Mouse (Mus musculus) hindbrain, embryonic 15.5 days (tissue): Measurements from ENCODE around the gene Zbed6. TPM values are rescaled to one million over a fixed set of nuclear protein-coding genes. Genes with fewer than 3 reads are reported as not detected.
"Not testable (repeated sequence)": the region's sequence is repeated elsewhere in the genome, so short reads cannot be mapped to it uniquely, and the experiment has no call there.

Experiments used
- ATAC-seq: fragments of 200-750 bp; cut with Nextera tagmentation; 2 replicates; pipeline ENCODE4 v1.8.0; 2017; ENCODE audit warnings: low read depth, moderate number of reproducible peaks, moderate TSS enrichment; ENCODE audit not compliant: low FRiP score
- H3K27ac ChIP-seq: fragments of 300-500 bp; sonication (generic); replicated peaks from 2 replicates; pipeline ENCODE4 v1.5.1; 2015; ENCODE audit warnings: mild to moderate bottlenecking, inconsistent platforms
- H3K27me3 ChIP-seq: fragments of 300-500 bp; sonication (generic); 2 replicates; pipeline ENCODE4 v1.6.1; 2015; ENCODE audit warnings: control low read depth, inconsistent platforms
- H3K36me3 ChIP-seq: fragments of 300-500 bp; sonication (generic); 2 replicates; pipeline ENCODE4 v1.6.1; 2015; ENCODE audit warnings: control low read depth, inconsistent platforms
- H3K4me1 ChIP-seq: fragments of 300-500 bp; sonication (generic); replicated peaks from 2 replicates; pipeline ENCODE4 v1.6.1; 2015; ENCODE audit warnings: control low read depth, inconsistent platforms
- H3K4me2 ChIP-seq: fragments of 300-500 bp; sonication (generic); 2 replicates; pipeline ENCODE4 v1.6.1; 2015; ENCODE audit warnings: moderate library complexity, mild to moderate bottlenecking, inconsistent platforms
- H3K4me3 ChIP-seq: fragments of 300-500 bp; sonication (generic); 2 replicates; pipeline ENCODE4 v1.5.1; 2015; ENCODE audit warnings: mild to moderate bottlenecking, inconsistent platforms
- H3K9ac ChIP-seq: fragments of 300-500 bp; sonication (generic); 2 replicates; pipeline ENCODE4 v1.6.1; 2015; ENCODE audit warnings: inconsistent platforms
- H3K9me3 ChIP-seq: fragments of 300-500 bp; sonication (generic); 2 replicates; pipeline ENCODE4 v1.6.1; 2016; ENCODE audit warnings: control low read depth, inconsistent platforms
- WGBS: fragments of 180-500 bp; shearing (Covaris S2); methylation state at CpG from one replicate; pipeline ENCODE4 v1.1.7; 2015; 5-methylcytosine and 5-hydroxymethylcytosine counted together
- polyA plus RNA-seq: library from polyadenylated mRNA; unstranded; fragments of >200 nt; fragmentation: Nextera tagmentation; extraction: Ambion mirVana; gene quantifications from 2 replicates; pipeline ENCODE4 v1.2.1, GENCODE M21; 2015

The Zbed6 gene
- not detected in 2 replicates for polyA plus RNA-seq

- Histone ChIP-seq H3K4me3 (peak within 1 kb of the TSS; percentile 77), H3K27ac (peak within 1 kb of the TSS; percentile 93), H3K27me3 (no peaks in the 10 kb centered on the region), H3K4me2 (peak within 1 kb of the TSS; percentile 95), H3K4me1 (peaks cover 46% of the 10 kb centered on the region), H3K9me3 (no peaks in the 10 kb centered on the region), H3K36me3 (0 out of 2 replicates have a peak, but pooled peaks cover 7% of the 10 kb centered on the region), H3K9ac (peak within 1 kb of the TSS; percentile 83)
- ATAC-seq: peak; percentile 91
- WGBS: 1% methylated on average over 32 of the region's 41 CpGs
Measured at GRCm38 (mm10) chr1:133660466-133661202, at the start of gene Zbed6. Gene Zbed6, minus strand, starts transcription at chr1:133660885.

GRCm38 (mm10) chr1:133709292-133709691, 48.6 kb upstream of the Zbed6 start:
- ATAC-seq: no peak
- 75% methylated on average over 3 of the region's 3 CpGs for WGBS

DNA sequence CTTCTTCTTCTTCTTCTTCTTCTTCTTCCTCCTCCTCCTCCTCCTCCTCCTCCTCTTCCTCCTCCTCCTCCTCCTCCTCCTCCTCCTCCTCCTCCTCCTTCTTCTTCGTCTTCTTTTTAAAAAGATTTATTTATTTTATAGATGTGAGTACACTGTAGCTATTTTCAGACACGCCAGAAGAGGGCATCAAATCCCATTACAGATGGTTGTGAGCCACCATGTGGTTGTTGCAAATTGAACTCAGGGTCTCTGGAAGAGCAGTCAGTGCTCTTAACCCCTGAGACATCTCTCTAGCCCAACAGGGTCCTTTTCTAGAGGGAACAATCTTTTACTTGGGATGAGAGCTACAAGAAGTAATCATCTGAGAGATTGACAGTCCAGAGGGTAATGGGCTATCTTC, 41.1 kb upstream of the Zbed6 start:
- H3K4me2 ChIP-seq, H3K36me3 ChIP-seq, H3K4me1 ChIP-seq, H3K4me3 ChIP-seq, H3K9me3 ChIP-seq, H3K27me3 ChIP-seq, H3K27ac ChIP-seq, H3K9ac ChIP-seq, ATAC-seq: not testable (repeated sequence)
- WGBS: 29% methylated on average over 1 of the region's 2 CpGs

More at GRCm38 (mm10) chr1:133709292-133709691, 48.6 kb upstream of the Zbed6 start:
- Histone ChIP-seq H3K27ac (no peak overlapping the region), H3K4me1 (peaks cover 5% of the 10 kb centered on the region; the same call in 1 of the 2 replicates), H3K9me3 (no peaks in the 10 kb centered on the region), H3K36me3 (peaks cover 9% of the 10 kb centered on the region; the same call in 1 of the 2 replicates), H3K27me3 (no peaks in the 10 kb centered on the region), H3K4me3 (no peak overlapping the region), H3K9ac (no peak overlapping the region), H3K4me2 (no peak overlapping the region)

DNA sequence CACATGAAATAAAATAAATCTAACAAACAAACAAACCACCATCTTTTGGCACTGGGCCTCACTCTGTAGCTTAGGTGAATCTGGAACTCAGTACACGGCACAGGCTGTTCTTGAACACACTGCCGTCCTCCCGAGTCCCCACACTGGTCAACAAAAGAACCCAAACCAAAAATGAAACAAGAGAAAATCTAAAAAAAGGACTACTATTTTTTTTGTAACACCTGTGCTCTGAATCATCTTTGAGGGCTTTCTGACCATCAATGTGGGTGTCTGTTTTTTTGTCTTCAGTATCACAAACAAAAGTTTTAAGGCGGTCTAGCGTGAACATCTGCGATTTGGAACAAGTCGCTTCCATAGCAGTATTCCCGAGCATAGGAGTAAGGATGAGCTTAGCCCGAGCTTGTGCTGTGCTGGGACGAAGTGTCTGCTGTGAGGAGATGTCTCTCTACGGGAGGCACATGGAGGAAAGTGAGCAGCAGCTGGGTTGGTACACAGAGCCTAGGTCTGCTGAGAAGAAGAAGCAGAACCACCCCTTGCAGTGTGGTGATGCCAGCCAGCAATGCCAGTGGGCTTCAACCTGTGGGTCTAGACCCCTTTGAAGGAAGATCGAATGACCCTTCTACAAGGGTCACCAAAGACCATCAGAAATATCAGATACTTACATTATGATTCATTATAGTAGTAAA, 37.4 kb upstream of the Zbed6 start:
- Histone ChIP-seq H3K4me3 (no peak overlapping the region), H3K4me2 (no peak overlapping the region), H3K9me3 (no peaks in the 10 kb centered on the region), H3K27ac (no peak overlapping the region), H3K27me3 (no peaks in the 10 kb centered on the region), H3K36me3 (no peaks in the 10 kb centered on the region), H3K4me1 (0 out of 2 replicates have a peak, but pooled peaks cover 5% of the 10 kb centered on the region), H3K9ac (no peak overlapping the region)
- ATAC-seq: no peak
- WGBS: 95% methylated on average over 12 of the region's 12 CpGs

DNA sequence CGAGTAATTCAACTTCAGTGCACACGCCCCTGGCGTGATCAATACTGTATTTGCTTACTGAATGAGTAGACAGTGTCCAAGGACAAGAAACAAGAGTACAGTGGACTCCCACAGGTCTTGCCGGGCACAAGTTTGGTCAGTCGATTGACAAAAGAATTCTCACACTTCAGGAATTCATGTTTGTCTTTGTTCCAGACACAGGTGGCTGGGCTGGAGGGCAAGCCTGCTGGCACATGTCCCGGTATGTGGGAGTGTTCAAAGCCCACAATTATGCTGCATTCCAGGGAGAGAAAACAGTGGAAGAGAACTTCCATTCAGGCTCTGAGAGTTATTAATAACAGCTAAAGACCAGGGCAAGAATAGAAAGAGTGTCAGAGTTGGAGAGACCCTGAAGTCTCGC, 35.2 kb upstream of the Zbed6 start:
- H3K9me3 ChIP-seq: no peaks in the 10 kb centered on the region
- no peak overlapping the region for H3K27ac ChIP-seq
- 26% methylated on average over 7 of the region's 7 CpGs for WGBS
- ATAC-seq: no peak
- H3K4me2 ChIP-seq: no peak overlapping the region
- no peak overlapping the region for H3K4me3 ChIP-seq
- H3K9ac ChIP-seq: no peak overlapping the region
- H3K4me1 ChIP-seq: 0 out of 2 replicates have a peak, but pooled peaks cover 5% of the 10 kb centered on the region
- H3K27me3 ChIP-seq: no peaks in the 10 kb centered on the region
- H3K36me3 ChIP-seq: no peaks in the 10 kb centered on the region

DNA sequence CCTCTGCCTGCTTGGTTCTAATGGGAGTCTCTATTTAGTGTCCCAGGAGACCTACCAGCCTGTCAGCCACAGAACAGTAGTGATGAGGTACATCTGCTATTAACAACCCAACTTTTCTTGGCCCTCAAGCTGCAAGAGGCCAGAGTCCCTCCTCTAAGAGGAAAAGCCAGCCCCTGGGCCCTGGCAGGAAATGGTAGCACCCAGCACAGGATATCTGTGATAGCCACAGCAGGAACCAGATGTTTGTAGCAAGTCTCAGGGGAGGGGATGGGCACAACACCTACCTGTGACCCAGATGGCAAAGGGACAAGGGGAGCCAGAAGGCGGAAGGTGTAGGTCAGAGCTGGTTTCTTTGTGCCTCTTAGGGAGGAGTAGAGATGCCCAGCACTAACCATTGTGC, 34.2 kb upstream of the Zbed6 start:
- H3K9ac ChIP-seq: no peak overlapping the region
- 92% methylated on average over 1 of the region's 1 CpGs for WGBS
- H3K4me1 ChIP-seq: 0 out of 2 replicates have a peak, but pooled peaks cover 5% of the 10 kb centered on the region
- no peaks in the 10 kb centered on the region for H3K27me3 ChIP-seq
- H3K4me3 ChIP-seq: no peak overlapping the region
- H3K9me3 ChIP-seq: no peaks in the 10 kb centered on the region
- no peak for ATAC-seq
- no peaks in the 10 kb centered on the region for H3K36me3 ChIP-seq
- no peak overlapping the region for H3K27ac ChIP-seq
- H3K4me2 ChIP-seq: no peak overlapping the region

DNA sequence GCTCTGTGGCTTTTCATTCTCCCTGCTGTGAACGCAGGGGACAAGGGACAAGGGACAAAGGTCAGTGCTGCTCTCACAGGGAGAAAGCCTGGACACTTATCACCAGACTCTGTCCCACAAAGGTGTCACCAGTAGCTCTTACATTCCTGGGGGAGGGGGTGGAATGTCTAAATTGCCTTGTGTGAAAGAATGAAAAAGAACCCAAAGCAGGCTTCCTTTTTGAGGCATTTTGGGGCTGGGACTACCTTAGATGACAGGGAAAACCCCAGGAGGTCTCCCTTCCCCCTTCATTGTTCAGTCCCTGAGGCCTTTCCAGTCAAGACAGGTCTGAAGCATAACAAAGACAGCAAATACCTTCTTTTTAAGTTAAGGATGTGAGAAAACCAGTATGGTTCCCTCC, 33.6 kb upstream of the Zbed6 start:
- Histone ChIP-seq H3K27ac (no peak overlapping the region), H3K4me2 (no peak overlapping the region)

DNA sequence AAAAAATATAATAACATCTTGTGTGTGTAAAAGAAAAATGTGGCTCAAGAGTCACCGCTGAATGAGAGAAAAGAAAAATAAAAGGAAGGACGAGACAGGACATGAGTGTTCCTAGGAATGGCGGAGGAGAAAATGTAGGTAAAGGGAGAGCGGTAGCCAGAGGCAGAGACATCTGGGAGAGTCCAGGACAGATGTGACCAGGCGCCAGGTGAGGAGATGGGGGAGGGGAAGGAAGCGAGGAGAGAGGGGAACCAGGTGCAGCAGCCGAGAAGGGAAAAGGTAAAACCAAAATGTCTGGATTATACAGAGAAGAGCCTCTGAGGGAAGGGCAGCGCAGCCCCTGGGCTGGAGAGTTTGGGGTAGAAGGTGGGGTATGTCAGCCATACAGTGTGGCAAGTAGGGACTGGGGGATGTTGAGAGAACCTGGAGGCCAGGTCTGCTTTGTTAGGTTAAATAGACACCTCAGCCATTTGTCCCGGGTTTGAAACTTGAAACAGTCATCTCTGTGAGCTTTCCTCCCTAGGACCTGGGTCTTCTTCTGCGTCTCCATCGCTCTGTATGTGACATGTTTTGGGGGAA, 32.9 kb upstream of the Zbed6 start:
- H3K4me1 ChIP-seq: 0 out of 2 replicates have a peak, but pooled peaks cover 5% of the 10 kb centered on the region
- H3K4me2 ChIP-seq: no peak overlapping the region
- H3K36me3 ChIP-seq: no peaks in the 10 kb centered on the region
- H3K9ac ChIP-seq: no peak overlapping the region
- no peak overlapping the region for H3K4me3 ChIP-seq
- no peaks in the 10 kb centered on the region for H3K27me3 ChIP-seq
- no peak for ATAC-seq
- no peak overlapping the region for H3K27ac ChIP-seq
- no peaks in the 10 kb centered on the region for H3K9me3 ChIP-seq
- 68% methylated on average over 11 of the region's 11 CpGs for WGBS

More for the DNA sequence above, 33.6 kb upstream of the Zbed6 start:
- Histone ChIP-seq H3K9me3 (no peaks in the 10 kb centered on the region), H3K36me3 (no peaks in the 10 kb centered on the region), H3K4me3 (no peak overlapping the region), H3K9ac (no peak overlapping the region), H3K27me3 (no peaks in the 10 kb centered on the region), H3K4me1 (0 out of 2 replicates have a peak, but pooled peaks cover 5% of the 10 kb centered on the region)
- ATAC-seq: no peak
- 10% methylated on average over 1 of the region's 1 CpGs for WGBS

DNA sequence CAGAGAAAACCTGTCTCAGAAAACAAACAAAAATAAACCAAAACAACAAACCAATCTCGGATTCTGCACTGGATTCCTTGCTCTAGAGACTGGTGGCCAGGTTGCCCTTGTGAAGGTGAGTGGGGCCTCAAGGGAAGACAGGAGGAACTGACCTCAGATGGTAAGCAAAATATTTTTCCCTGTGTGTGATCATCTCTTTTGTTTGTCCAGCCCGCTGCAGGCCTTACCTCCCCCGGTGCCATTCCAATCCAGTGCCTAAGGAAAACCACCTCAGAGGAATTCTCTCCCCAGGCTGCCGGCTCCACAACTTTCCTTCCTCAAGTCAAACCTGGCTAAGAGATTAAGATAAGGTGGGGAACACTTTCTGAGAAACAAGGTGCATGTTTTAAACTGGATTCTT, 31.5 kb upstream of the Zbed6 start:
- H3K27me3 ChIP-seq: no peaks in the 10 kb centered on the region
- no peaks in the 10 kb centered on the region for H3K9me3 ChIP-seq
- H3K4me3 ChIP-seq: no peak overlapping the region
- H3K27ac ChIP-seq: no peak overlapping the region
- no peak overlapping the region for H3K4me2 ChIP-seq
- ATAC-seq: no peak
- no peaks in the 10 kb centered on the region for H3K36me3 ChIP-seq
- WGBS: 39% methylated on average over 4 of the region's 4 CpGs
- 0 out of 2 replicates have a peak, but pooled peaks cover 5% of the 10 kb centered on the region for H3K4me1 ChIP-seq
- H3K9ac ChIP-seq: no peak overlapping the region

DNA sequence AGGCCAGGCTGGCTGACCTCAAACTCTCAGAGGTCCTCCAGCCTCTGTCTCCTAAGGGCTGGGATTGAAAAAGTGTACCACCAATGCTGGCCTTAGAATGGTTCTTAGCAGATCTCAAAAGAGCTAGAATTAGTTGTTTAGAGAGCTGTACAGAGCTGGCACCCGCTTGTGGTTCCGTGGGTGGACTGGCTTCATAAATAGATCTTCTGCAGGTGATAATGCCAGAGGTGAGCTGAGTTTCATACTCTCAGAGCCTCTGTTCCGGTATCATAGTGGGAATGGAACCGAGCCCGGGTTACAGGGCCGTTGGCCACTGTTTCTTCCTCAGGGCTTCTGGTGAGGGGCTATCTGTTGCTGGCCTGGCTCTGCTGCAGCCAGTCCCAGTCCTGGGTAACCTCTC, 30.4 kb upstream of the Zbed6 start:
- no peak for ATAC-seq
- no peak overlapping the region for H3K4me2 ChIP-seq
- H3K27ac ChIP-seq: no peak overlapping the region
- H3K9ac ChIP-seq: no peak overlapping the region
- H3K36me3 ChIP-seq: no peaks in the 10 kb centered on the region
- no peaks in the 10 kb centered on the region for H3K27me3 ChIP-seq
- no peaks in the 10 kb centered on the region for H3K9me3 ChIP-seq
- H3K4me1 ChIP-seq: 0 out of 2 replicates have a peak, but pooled peaks cover 5% of the 10 kb centered on the region
- no peak overlapping the region for H3K4me3 ChIP-seq
- WGBS: 95% methylated on average over 6 of the region's 6 CpGs

- no peaks in the 10 kb centered on the region for H3K4me1 ChIP-seq
- H3K36me3 ChIP-seq: no peaks in the 10 kb centered on the region
- H3K27ac ChIP-seq: no peak within 1 kb of the TSS
- no peak within 1 kb of the TSS for H3K9ac ChIP-seq
- WGBS: 54% methylated on average over 6 of the region's 6 CpGs
- ATAC-seq: no peak
- H3K4me3 ChIP-seq: no peak within 1 kb of the TSS
- H3K27me3 ChIP-seq: no peaks in the 10 kb centered on the region
- no peak within 1 kb of the TSS for H3K4me2 ChIP-seq
- no peaks in the 10 kb centered on the region for H3K9me3 ChIP-seq
Measured at GRCm38 (mm10) chr1:133689897-133690296, 29.2 kb upstream of the Zbed6 start, which contains the start of gene Lax1. Gene Lax1, minus strand, starts transcription at chr1:133690108.

DNA sequence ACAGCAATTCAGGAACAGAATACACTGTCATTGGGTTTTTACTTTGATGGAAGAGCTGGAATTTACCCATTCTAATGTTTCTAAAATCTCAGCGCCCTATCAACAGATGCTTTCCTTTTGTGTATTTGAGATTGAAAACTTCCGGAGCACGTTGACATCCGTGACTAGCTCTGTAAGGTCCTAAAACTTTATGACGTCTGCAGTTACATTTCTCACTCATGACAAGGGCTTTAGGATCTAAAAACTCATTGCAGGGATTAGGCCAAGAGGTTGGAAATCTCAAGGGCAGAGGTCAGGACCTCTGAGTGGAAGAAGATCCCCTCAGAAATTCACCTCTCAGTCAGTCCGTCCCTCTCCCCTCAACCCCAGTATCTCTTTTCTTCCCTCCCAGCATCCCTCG, 27.6 kb upstream of the Zbed6 start:
- ATAC-seq: no peak
- Histone ChIP-seq H3K4me2 (no peak overlapping the region), H3K4me1 (no peaks in the 10 kb centered on the region), H3K9me3 (no peaks in the 10 kb centered on the region), H3K9ac (no peak overlapping the region), H3K36me3 (no peaks in the 10 kb centered on the region), H3K27ac (no peak overlapping the region), H3K27me3 (no peaks in the 10 kb centered on the region), H3K4me3 (no peak overlapping the region)
- WGBS: 76% methylated on average over 7 of the region's 7 CpGs
